Mouse (Mus musculus): Measurements from ENCODE around the gene Scube3. TPM values are rescaled to one million over a fixed set of nuclear protein-coding genes. Genes with fewer than 3 reads are reported as not detected.

Gene Scube3
- polyA plus RNA-seq, 1 experiment: 0.09 TPM

GRCm38 (mm10) chr17:28207591-28208313, 65.8 kb downstream of the Scube3 start, which contains the start of gene Def6:
Def6 (plus strand) TSS chr17:28207778.
- Histone ChIP-seq H3K79me3 (ENCODE audit: low read depth) (no peaks in the 10 kb centered on the region), H3K79me2 (ENCODE audit: control insufficient read depth, insufficient read depth) (no peaks in the 10 kb centered on the region), H3ac (ENCODE audit: control insufficient read depth, insufficient read length, low read depth) (peak within 1 kb of the TSS; percentile 47), H3K4me3 (ENCODE audit: insufficient read depth, poor library complexity, severe bottlenecking) (no peak within 1 kb of the TSS), H3K36me3 (ENCODE audit: control insufficient read depth, insufficient read depth) (no peaks in the 10 kb centered on the region), H3K27me3 (ENCODE audit: control insufficient read depth, insufficient read depth, insufficient read length) (no peaks in the 10 kb centered on the region)
- TF ChIP-seq MYOD1 (IDR thresholded peaks at IDR 0.05; ENCODE audit: control insufficient read depth, insufficient read length, low read depth): peak; percentile 38
- no peak for TF ChIP-seq MAX (IDR thresholded peaks at IDR 0.05)
- TF ChIP-seq CEBPB (IDR thresholded peaks at IDR 0.05; ENCODE audit: low read depth): no peak
- TF ChIP-seq USF1 (IDR thresholded peaks at IDR 0.05; ENCODE audit: low read depth): no peak
- TF ChIP-seq CTCF (IDR thresholded peaks at IDR 0.05; ENCODE audit: control insufficient read depth, insufficient read depth, insufficient read length): peak; percentile 78
- no peak for TF ChIP-seq FOSL1 (IDR thresholded peaks at IDR 0.05; ENCODE audit: insufficient read depth, low read length, poor library complexity, severe bottlenecking)

GRCm38 (mm10) chr17:28208314-28208612, 66.3 kb downstream of the Scube3 start:
- no peaks in the 10 kb centered on the region for H3K79me2 ChIP-seq (ENCODE audit: control insufficient read depth, insufficient read depth)
- H3ac ChIP-seq (ENCODE audit: control insufficient read depth, insufficient read length, low read depth): no peak overlapping the region
- H3K79me3 ChIP-seq (ENCODE audit: low read depth): no peaks in the 10 kb centered on the region
- H3K36me3 ChIP-seq (ENCODE audit: control insufficient read depth, insufficient read depth): no peaks in the 10 kb centered on the region
- H3K27me3 ChIP-seq (ENCODE audit: control insufficient read depth, insufficient read depth, insufficient read length): no peaks in the 10 kb centered on the region
- H3K4me3 ChIP-seq (ENCODE audit: insufficient read depth, poor library complexity, severe bottlenecking): no peak overlapping the region
- TF ChIP-seq CTCF (IDR thresholded peaks at IDR 0.05; ENCODE audit: control insufficient read depth, insufficient read depth, insufficient read length) (no peak), FOSL1 (IDR thresholded peaks at IDR 0.05; ENCODE audit: insufficient read depth, low read length, poor library complexity, severe bottlenecking) (no peak), CEBPB (IDR thresholded peaks at IDR 0.05; ENCODE audit: low read depth) (no peak), USF1 (IDR thresholded peaks at IDR 0.05; ENCODE audit: low read depth) (no peak), MYOG (IDR thresholded peaks at IDR 0.05; ENCODE audit: control insufficient read depth, extremely low read depth, insufficient read length) (no peak), MAX (IDR thresholded peaks at IDR 0.05) (no peak), MYOD1 (IDR thresholded peaks at IDR 0.05; ENCODE audit: control insufficient read depth, insufficient read length, low read depth) (no peak)

- no peak for TF ChIP-seq USF1 (IDR thresholded peaks at IDR 0.05; ENCODE audit: low read depth)
- no peak overlapping the region for H3K4me3 ChIP-seq (ENCODE audit: insufficient read depth, poor library complexity, severe bottlenecking)
- no peaks in the 10 kb centered on the region for H3K36me3 ChIP-seq (ENCODE audit: control insufficient read depth, insufficient read depth)
- H3K27me3 ChIP-seq (ENCODE audit: control insufficient read depth, insufficient read depth, insufficient read length): no peaks in the 10 kb centered on the region
- no peaks in the 10 kb centered on the region for H3K79me2 ChIP-seq (ENCODE audit: control insufficient read depth, insufficient read depth)
- no peak overlapping the region for H3ac ChIP-seq (ENCODE audit: control insufficient read depth, insufficient read length, low read depth)
- H3K79me3 ChIP-seq (ENCODE audit: low read depth): no peaks in the 10 kb centered on the region
Measured at GRCm38 (mm10) chr17:28209457-28210110, 67.6 kb downstream of the Scube3 start.

GRCm38 (mm10) chr17:28211921-28212341, 70.0 kb downstream of the Scube3 start:
- Histone ChIP-seq H3K79me2 (ENCODE audit: control insufficient read depth, insufficient read depth) (no peaks in the 10 kb centered on the region), H3K36me3 (ENCODE audit: control insufficient read depth, insufficient read depth) (no peaks in the 10 kb centered on the region), H3K27me3 (ENCODE audit: control insufficient read depth, insufficient read depth, insufficient read length) (no peaks in the 10 kb centered on the region), H3K79me3 (ENCODE audit: low read depth) (no peaks in the 10 kb centered on the region), H3ac (ENCODE audit: control insufficient read depth, insufficient read length, low read depth) (no peak overlapping the region), H3K4me3 (ENCODE audit: insufficient read depth, poor library complexity, severe bottlenecking) (no peak overlapping the region)
- no peak for TF ChIP-seq MAX (IDR thresholded peaks at IDR 0.05)
- no peak for TF ChIP-seq CEBPB (IDR thresholded peaks at IDR 0.05; ENCODE audit: low read depth)
- TF ChIP-seq FOSL1 (IDR thresholded peaks at IDR 0.05; ENCODE audit: insufficient read depth, low read length, poor library complexity, severe bottlenecking): no peak
- no peak for TF ChIP-seq MYOG (IDR thresholded peaks at IDR 0.05; ENCODE audit: control insufficient read depth, extremely low read depth, insufficient read length)
- no peak for TF ChIP-seq CTCF (IDR thresholded peaks at IDR 0.05; ENCODE audit: control insufficient read depth, insufficient read depth, insufficient read length)
- no peak for TF ChIP-seq MYOD1 (IDR thresholded peaks at IDR 0.05; ENCODE audit: control insufficient read depth, insufficient read length, low read depth)
- no peak for TF ChIP-seq USF1 (IDR thresholded peaks at IDR 0.05; ENCODE audit: low read depth)

GRCm38 (mm10) chr17:28212391-28212790, 70.5 kb downstream of the Scube3 start:
- TF ChIP-seq MAX (IDR thresholded peaks at IDR 0.05): no peak
- TF ChIP-seq MYOD1 (IDR thresholded peaks at IDR 0.05; ENCODE audit: control insufficient read depth, insufficient read length, low read depth): no peak
- TF ChIP-seq USF1 (IDR thresholded peaks at IDR 0.05; ENCODE audit: low read depth): no peak
- TF ChIP-seq CEBPB (IDR thresholded peaks at IDR 0.05; ENCODE audit: low read depth): no peak
- no peak for TF ChIP-seq FOSL1 (IDR thresholded peaks at IDR 0.05; ENCODE audit: insufficient read depth, low read length, poor library complexity, severe bottlenecking)
- TF ChIP-seq MYOG (IDR thresholded peaks at IDR 0.05; ENCODE audit: control insufficient read depth, extremely low read depth, insufficient read length): no peak
- TF ChIP-seq CTCF (IDR thresholded peaks at IDR 0.05; ENCODE audit: control insufficient read depth, insufficient read depth, insufficient read length): no peak
- Histone ChIP-seq H3K36me3 (ENCODE audit: control insufficient read depth, insufficient read depth) (no peaks in the 10 kb centered on the region), H3ac (ENCODE audit: control insufficient read depth, insufficient read length, low read depth) (no peak overlapping the region), H3K79me2 (ENCODE audit: control insufficient read depth, insufficient read depth) (no peaks in the 10 kb centered on the region), H3K79me3 (ENCODE audit: low read depth) (no peaks in the 10 kb centered on the region), H3K27me3 (ENCODE audit: control insufficient read depth, insufficient read depth, insufficient read length) (no peaks in the 10 kb centered on the region), H3K4me3 (ENCODE audit: insufficient read depth, poor library complexity, severe bottlenecking) (no peak overlapping the region)

- H3K27me3 ChIP-seq (ENCODE audit: control insufficient read depth, insufficient read depth, insufficient read length): no peaks in the 10 kb centered on the region
- H3K79me3 ChIP-seq (ENCODE audit: low read depth): no peaks in the 10 kb centered on the region
- TF ChIP-seq MYOG (IDR thresholded peaks at IDR 0.05; ENCODE audit: control insufficient read depth, extremely low read depth, insufficient read length) (no peak), CTCF (IDR thresholded peaks at IDR 0.05; ENCODE audit: control insufficient read depth, insufficient read depth, insufficient read length) (no peak), CEBPB (IDR thresholded peaks at IDR 0.05; ENCODE audit: low read depth) (no peak)
- no peaks in the 10 kb centered on the region for H3K36me3 ChIP-seq (ENCODE audit: control insufficient read depth, insufficient read depth)
- H3K4me3 ChIP-seq (ENCODE audit: insufficient read depth, poor library complexity, severe bottlenecking): no peak overlapping the region
- no peak overlapping the region for H3ac ChIP-seq (ENCODE audit: control insufficient read depth, insufficient read length, low read depth)
- no peaks in the 10 kb centered on the region for H3K79me2 ChIP-seq (ENCODE audit: control insufficient read depth, insufficient read depth)
Measured at GRCm38 (mm10) chr17:28213236-28213635, 71.3 kb downstream of the Scube3 start.

Data from C2C12 (cell line).